Mouse (Mus musculus) cerebellum, postnatal 4 days (tissue): ENCODE measurements at regions not wholly inside any gene's neighbourhood (a gene's known extent, or its start where the extent isn't known, plus 50 kb on each side); places are given as distances from the start of the nearest gene placed in this dataset.

ENCODE experiments used
- DNase-seq, 2 experiments: peaks; one replicate each; pipeline ENCODE4 v3.0.0; 2022; ENCODE audit warnings: low spot score in 2 of 2, mixed read lengths in 1 of 2

GRCm38 (mm10) chr2:28287210-28287860 is 94.5 kb downstream of the Olfm1 start:
- no peak for DNase-seq

DNA sequence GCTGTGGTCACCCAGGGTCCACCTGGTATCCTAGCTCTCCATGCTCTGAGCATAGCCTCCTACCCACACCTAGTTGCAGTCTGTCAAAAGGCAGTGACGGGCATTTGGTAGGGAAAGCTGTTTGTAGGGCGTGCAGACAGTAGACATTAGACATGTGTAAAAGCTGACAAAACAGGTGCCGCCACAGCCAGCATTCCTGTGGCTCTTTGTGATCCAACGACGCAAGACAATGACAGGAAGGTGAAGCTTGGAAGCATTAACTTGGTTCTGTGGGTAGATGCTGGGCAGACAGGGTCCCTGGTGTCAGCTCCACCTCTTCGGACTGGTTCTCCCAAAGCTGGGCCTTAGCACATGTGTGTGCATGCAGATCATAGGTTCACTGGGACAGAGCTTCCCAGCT is 96.5 kb downstream of the Olfm1 start:
- DNase-seq: no peak

GRCm38 (mm10) chr2:28289860-28290471 is 97.2 kb downstream of the Olfm1 start:
- no peak for DNase-seq

DNA sequence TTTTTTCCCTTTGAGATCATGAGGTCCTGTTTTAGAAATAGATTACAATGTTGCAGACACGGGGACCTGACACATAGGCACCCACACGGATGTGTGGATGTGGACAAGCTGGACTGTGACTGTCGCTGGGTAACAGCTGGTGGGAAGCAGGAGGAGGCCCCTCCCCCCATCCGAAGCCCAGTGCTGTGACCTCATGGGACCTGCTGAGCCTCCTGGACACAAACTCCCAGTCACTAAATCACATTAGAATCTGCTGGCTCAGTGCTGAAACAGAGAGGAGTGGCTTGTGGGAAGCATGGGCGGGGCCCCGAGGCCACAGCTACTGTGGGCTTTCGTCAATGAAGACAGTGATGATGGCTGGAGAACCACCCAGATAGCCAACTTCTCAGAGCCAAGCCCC is 101.7 kb downstream of the Olfm1 start:
- DNase-seq: no peak

DNA sequence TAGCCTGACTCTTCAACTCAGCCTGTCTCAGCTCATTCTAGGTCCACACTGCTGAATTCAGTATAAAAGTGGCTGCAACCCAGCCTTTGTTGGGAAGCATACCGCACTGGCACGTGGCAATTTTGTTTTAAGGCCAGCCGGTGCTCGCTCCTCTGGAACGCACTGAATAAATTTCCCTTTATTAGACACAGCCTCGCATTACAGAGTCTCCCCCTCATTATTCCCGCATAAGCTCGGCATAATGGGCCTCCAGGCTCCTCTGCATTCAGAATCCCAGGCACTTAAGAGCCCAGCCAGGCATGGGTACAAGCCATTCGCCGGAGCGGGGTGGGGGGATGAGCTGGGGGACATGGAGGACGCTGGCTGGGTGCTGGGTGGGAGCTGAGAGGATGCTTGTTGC is 103.4 kb downstream of the Olfm1 start:
- no peak for DNase-seq

DNA sequence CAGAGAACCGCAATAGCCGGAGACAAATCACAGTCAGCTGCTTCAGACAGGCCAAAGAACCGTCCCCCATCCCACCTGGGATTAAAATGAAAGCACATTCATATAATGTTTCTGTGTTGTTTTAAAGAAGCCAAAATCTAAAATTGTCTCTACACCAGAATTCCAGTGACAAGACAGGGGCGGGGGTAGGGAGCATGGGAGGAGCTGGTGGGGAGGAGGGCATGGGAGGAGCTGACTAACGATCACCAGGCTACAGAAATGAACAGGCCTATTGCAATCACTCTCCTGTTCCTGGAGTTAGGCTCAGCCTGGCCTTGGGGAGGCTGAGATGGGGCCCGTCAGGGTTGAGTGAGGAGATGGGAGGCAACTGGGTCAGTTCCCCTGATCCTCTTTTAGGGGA is 105.9 kb downstream of the Olfm1 start:
- no peak for DNase-seq

GRCm38 (mm10) chr2:28299346-28299745 is 106.6 kb downstream of the Olfm1 start:
- DNase-seq: no peak

GRCm38 (mm10) chr2:28301313-28301712 is 108.5 kb downstream of the Olfm1 start:
- DNase-seq: no peak

DNA sequence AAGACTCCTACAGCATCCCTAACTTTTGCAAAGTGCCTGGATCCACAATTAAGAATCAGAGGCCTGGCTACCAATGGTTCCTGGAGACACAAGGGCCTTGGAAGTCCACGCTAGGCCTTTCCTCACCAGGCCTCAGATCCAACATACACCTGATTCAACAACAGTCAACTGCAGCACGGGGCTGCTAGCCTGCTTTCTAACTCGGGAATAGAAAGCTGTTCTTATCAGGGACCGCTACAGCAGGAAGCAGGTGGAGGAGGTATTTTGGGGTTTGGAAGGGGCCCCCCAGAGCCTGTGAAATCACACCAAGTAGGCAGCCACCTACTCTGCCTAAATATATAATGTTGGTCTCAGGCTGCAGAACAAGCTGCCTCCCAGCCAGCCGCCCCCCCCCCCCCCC is 111.1 kb downstream of the Olfm1 start:
- no peak for DNase-seq

- DNase-seq: peak in 1 of 2 experiments; percentile 30
Measured at GRCm38 (mm10) chr2:28304712-28305111, 111.9 kb downstream of the Olfm1 start.

GRCm38 (mm10) chr2:28309122-28309521 is 116.3 kb downstream of the Olfm1 start:
- peak in 1 of 2 experiments; percentile 16 for DNase-seq

DNA sequence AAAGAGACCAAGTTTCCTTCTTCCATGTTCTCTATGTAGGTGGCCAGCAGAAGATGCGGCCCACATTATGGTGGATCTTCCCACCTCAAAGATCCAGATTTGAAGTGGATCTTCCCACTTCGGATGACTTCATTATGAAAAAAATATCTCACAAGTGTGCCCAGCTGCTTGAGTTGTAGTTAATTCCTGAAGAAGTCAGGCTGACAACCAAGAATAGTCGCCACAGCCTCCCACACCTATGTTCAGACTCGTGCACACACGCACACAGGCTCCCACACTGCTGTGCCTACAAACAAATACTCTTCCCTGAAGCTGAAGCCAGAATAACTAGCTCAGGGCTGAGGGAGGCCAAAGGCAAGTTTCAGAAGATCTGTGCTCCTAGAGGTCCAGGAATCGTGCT is 119.4 kb downstream of the Olfm1 start:
- DNase-seq: no peak

- peak in 1 of 2 experiments; percentile 55 for DNase-seq
Measured at GRCm38 (mm10) chr2:28325502-28325901, 121.1 kb upstream of the Ppp1r26 start.

GRCm38 (mm10) chr2:28326056-28326455 is 120.5 kb upstream of the Ppp1r26 start:
- DNase-seq: no peak

DNA sequence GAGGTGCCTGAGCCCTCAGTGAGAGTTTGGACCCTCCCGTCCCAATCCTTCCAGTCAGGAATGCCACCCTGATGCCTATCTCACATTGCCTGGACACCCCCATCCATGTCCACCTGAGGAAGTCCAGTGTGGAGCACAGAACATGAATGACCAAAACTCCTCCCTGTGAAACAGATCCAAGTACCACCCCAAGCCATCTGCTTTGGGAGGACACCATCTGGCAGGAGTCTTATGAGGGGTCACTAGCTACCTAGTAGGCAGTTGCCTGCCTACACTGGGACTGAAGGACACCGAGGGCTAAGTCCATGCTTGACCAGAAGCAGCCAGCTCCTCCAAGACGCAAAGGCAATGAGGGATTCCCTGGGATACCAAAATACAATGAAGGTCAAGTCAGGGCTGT is 119.9 kb upstream of the Ppp1r26 start:
- no peak for DNase-seq

DNA sequence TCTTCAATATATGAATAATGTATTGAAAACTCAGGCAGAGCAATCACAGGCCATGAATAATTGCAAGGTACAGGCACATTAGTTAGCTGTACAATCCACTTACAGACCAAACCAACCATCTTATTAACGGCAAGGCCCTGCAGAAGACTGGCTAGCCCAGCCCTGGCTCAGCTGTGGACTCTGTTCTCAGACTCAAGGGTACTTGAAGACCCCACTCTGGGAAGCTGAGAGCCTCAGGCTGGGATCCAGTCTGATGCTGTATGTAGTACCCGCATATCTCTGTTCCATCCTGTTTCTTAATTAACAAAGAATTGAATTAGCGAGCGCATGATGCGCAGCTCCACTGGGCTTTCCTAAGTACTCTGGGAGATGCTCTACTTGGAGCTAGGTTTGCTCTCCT is 117.5 kb upstream of the Ppp1r26 start:
- no peak for DNase-seq

GRCm38 (mm10) chr2:28335141-28335789 is 111.3 kb upstream of the Ppp1r26 start:
- DNase-seq: no peak

DNA sequence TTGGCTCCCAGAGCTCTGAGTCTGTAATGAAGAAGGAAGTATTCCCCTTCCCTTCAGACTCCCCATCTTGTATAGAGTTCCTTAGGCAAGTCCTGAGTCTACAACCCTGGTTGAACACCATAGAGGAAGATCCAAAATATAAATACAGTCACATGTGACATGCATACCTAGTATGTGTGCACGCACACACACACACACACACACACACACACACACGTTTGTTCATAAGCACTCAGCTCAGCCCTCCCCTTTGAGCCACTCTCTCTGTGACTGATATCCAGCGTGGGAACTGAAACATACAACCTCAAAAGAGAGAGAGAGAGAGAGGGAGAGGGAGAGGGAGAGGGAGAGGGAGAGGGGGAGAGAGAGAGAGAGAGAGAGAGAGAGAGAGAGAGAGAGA is 110.8 kb upstream of the Ppp1r26 start:
- no peak for DNase-seq

DNA sequence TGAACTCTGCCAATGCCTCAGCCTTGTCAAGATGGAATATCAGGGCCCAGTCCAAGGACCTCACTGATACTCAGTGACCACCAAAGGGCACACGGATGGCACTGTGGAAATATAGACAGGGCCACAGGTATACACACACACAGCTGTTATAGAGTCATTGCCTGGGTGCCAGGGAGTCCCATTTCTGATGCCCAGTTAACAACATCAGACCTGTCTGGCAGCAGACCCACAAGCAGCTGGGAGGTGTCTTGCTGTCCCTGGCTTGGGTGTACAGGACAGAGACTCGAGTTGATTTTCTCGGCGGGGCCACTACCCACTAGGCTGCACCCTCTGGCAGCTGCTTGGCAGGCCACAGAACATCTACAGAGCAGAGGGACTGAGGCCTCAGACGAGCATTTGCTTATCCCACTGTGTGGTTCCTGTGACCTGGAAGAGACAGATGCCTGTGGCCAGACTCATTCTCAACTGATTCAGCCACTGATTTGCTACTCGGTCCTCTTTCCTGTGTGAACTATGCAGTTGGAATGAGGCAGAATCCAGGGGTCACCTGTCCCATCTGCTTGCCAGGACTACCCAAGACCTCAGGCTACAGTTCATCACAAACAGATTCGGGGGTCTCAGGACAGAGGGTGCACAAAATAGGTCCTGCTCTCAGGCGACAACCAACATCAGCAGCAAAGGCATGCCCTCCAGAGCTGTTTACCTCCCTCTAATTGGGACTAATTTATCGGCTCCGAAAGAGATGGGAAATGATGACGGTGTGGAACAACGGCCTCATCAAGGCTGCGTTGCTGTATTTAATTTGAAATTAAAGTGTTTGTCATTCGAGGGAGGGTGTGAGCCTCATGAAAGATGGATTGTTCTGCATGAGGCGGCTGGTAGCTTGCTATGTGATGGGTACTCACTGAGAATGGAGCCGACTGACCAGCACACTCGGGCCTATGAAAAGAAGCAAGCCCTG is 110.0 kb upstream of the Ppp1r26 start:
- no peak for DNase-seq

- no peak for DNase-seq
Measured at GRCm38 (mm10) chr2:28337561-28337960, 109.0 kb upstream of the Ppp1r26 start.

DNA sequence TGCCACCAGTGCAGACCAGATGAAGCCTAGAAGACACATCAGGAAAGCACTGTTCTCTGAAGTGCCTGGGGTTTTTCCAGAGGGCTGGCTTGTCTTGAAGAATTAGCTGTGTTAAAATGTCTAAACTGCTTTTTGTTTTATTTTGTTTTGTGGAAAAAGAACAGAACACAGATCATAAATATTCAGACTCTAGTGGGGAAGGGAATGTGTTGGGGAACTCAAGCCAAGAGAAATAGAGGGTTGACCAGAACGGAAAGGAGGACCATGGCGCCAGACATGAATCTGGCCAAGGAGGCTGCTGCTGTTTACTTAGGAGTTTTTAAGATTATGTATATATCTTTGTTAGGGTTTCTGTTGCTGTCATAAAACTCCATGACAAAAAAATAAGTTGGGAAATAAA is 105.3 kb upstream of the Ppp1r26 start:
- no peak for DNase-seq

DNA sequence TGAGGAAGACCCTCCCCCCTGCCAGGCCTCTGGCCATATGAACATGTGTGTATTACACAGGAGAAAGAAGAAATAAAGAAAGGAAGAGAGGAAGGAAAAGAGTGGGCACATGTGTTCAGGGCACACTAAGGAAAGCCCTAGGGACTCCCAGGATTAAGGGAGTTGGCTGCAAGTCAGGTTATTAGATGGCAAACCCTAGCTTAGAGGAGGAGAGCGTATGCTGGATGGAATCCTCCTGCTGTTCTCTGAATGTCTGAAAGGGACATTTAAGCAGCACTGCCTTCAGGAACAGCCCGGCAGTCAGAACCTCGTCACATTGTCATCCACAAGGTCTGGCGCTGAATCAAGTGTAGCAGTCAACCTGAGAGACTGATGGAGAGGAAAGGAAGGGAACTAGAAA is 98.1 kb upstream of the Ppp1r26 start:
- no peak for DNase-seq
